ENCODE assay signal across 11 mouse cellular contexts in the genomic region with DNA sequence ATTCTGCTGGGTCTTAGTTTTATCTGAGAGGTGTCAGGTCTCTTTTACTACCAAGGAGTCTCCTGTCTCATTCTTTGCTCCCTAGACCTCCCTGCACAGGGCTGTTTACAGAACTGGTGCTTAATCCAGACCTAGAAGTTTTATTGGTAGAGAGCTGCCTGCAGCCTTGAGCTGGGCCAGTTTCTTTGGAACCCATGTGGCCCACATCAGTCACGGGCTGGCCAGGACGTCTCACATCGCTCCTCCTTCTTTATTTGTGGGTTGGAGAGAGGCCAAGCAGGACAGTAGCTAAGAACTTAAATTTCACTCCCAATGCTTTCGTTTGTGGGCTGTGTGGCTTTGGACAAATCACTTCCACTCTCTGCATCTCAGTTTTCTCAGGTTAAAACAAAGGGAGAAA. TPM values are rescaled to one million over a fixed set of nuclear protein-coding genes. Genes with fewer than 3 reads are reported as not detected.
A peak's percentile ranks its signal among the peaks of the same experiment; 100 is the strongest.
DNase-seq lines count a peak whose midpoint lies in the region; ATAC-seq and TF ChIP-seq lines count a peak whose summit lies in the region.
"Had no signal": no experiment of that assay in that cellular context is flagged by ENCODE, and none has a peak within 500 bp of the region (broad histone marks: within the 10 kb centered on the region; RNA-seq: fewer than 3 reads in every experiment).

No protein-coding gene starts in this region.

- no peaks in the 10 kb centered on the region for H3K36me3 ChIP-seq in lung, embryonic 16.5 days (ENCODE audit: control insufficient read depth, insufficient read depth, low read length)
- H3K36me3 ChIP-seq in embryonic facial prominence, embryonic 10.5 days (replicated peaks) = no peaks in the 10 kb centered on the region
- no peaks in the 10 kb centered on the region for H3K36me3 ChIP-seq in stomach, postnatal 0 days (ENCODE audit: control insufficient read depth, insufficient read depth, low read length)
- no peaks in the 10 kb centered on the region for H3K36me3 ChIP-seq in midbrain, embryonic 10.5 days
- H3K36me3 ChIP-seq: heart, embryonic 10.5 days; hindbrain, embryonic 15.5 days had no signal

- peak overlapping the region; percentile 66 for H3K27ac ChIP-seq in gastrocnemius, adult 2 months
- peak overlapping the region; percentile 64 for H3K27ac ChIP-seq in lung, embryonic 16.5 days (ENCODE audit: low read length)
- peak overlapping the region; percentile 12; the same call in 1 of the 2 replicates for H3K27ac ChIP-seq in embryonic facial prominence, embryonic 10.5 days (replicated peaks)
- 0 out of 2 replicates have a peak overlapping the region, but pooled peaks have one; percentile 13 for H3K27ac ChIP-seq in stomach, postnatal 0 days (replicated peaks)
- no peak overlapping the region for H3K27ac ChIP-seq in midbrain, embryonic 10.5 days (replicated peaks)
- H3K27ac ChIP-seq: heart, embryonic 10.5 days; hindbrain, embryonic 15.5 days had no signal

- intact Hi-C loops in gastrocnemius, adult 2 months (cut with DNase I) = no loop called here

- TF ChIP-seq EP300 in stomach, postnatal 0 days (optimal IDR thresholded peaks at IDR 0.05) = no peak

- no peak overlapping the region for H3K4me3 ChIP-seq in gastrocnemius, adult 2 months
- H3K4me3 ChIP-seq in lung, embryonic 16.5 days (ENCODE audit: low read length) = no peak overlapping the region
- no peak overlapping the region for H3K4me3 ChIP-seq in embryonic facial prominence, embryonic 10.5 days
- H3K4me3 ChIP-seq in stomach, postnatal 0 days (ENCODE audit: low read depth, low read length) = no peak overlapping the region
- H3K4me3 ChIP-seq in midbrain, embryonic 10.5 days = no peak overlapping the region
- H3K4me3 ChIP-seq: heart, embryonic 10.5 days; hindbrain, embryonic 15.5 days had no signal

- DNase-seq in gastrocnemius, adult 2 months = no peak
- DNase-seq in gastrocnemius, postnatal 4 days (ENCODE audit: low spot score in 2 of 2) = no peak
- DNase-seq in lung, postnatal 14 days = no peak
- DNase-seq in embryonic facial prominence, embryonic 10.5 days (ENCODE audit: low spot score) = peak; percentile 39
- DNase-seq in stomach, postnatal 0 days (ENCODE audit: low spot score) = no peak
- no peak for DNase-seq in left cerebral cortex, adult 9 months (ENCODE audit: low spot score in 2 of 2)
- DNase-seq in midbrain, embryonic 10.5 days (ENCODE audit: low spot score) = no peak

- peaks cover 21% of the 10 kb centered on the region for H3K4me1 ChIP-seq in lung, embryonic 16.5 days (replicated peaks; ENCODE audit: control insufficient read depth, insufficient read depth, low read length)
- H3K4me1 ChIP-seq in embryonic facial prominence, embryonic 10.5 days = peaks cover 21% of the 10 kb centered on the region
- H3K4me1 ChIP-seq in stomach, postnatal 0 days (replicated peaks; ENCODE audit: control insufficient read depth, insufficient read depth) = peaks cover 3% of the 10 kb centered on the region; the same call in 1 of the 2 replicates
- peaks cover 11% of the 10 kb centered on the region for H3K4me1 ChIP-seq in midbrain, embryonic 10.5 days

- 10% methylated on average over 4 of the region's 4 CpGs for WGBS in lung, embryonic 16.5 days
- 40% methylated on average over 4 of the region's 4 CpGs for WGBS in embryonic facial prominence, embryonic 10.5 days
- 22% methylated on average over 4 of the region's 4 CpGs for WGBS in stomach, postnatal 0 days
- WGBS in midbrain, embryonic 10.5 days = 58% methylated on average over 4 of the region's 4 CpGs

- H3K27me3 ChIP-seq in lung, embryonic 16.5 days (ENCODE audit: control insufficient read depth, insufficient read depth, low read depth, low read length) = no peaks in the 10 kb centered on the region
- H3K27me3 ChIP-seq in embryonic facial prominence, embryonic 10.5 days (replicated peaks; ENCODE audit: low read depth, poor library complexity, severe bottlenecking) = 0 out of 2 replicates have a peak, but pooled peaks cover 13% of the 10 kb centered on the region
- H3K27me3 ChIP-seq in stomach, postnatal 0 days (ENCODE audit: control insufficient read depth, insufficient read depth, low read length) = no peaks in the 10 kb centered on the region
- no peaks in the 10 kb centered on the region for H3K27me3 ChIP-seq in midbrain, embryonic 10.5 days (ENCODE audit: low read depth, poor library complexity, severe bottlenecking)
- H3K27me3 ChIP-seq: hindbrain, embryonic 15.5 days had no signal

- H3K9me3 ChIP-seq in lung, embryonic 16.5 days (ENCODE audit: control insufficient read depth, low read length) = no peaks in the 10 kb centered on the region
- no peaks in the 10 kb centered on the region for H3K9me3 ChIP-seq in embryonic facial prominence, embryonic 10.5 days
- no peaks in the 10 kb centered on the region for H3K9me3 ChIP-seq in stomach, postnatal 0 days (ENCODE audit: control insufficient read depth, low read length)
- no peaks in the 10 kb centered on the region for H3K9me3 ChIP-seq in midbrain, embryonic 10.5 days (replicated peaks)
- H3K9me3 ChIP-seq: heart, embryonic 10.5 days; hindbrain, embryonic 15.5 days had no signal

- H3K9ac ChIP-seq in lung, embryonic 16.5 days (ENCODE audit: low read length) = peak overlapping the region; percentile 4; the same call in 1 of the 2 replicates
- H3K9ac ChIP-seq in stomach, postnatal 0 days (ENCODE audit: low read length) = no peak overlapping the region
- H3K9ac ChIP-seq: hindbrain, embryonic 15.5 days had no signal

- H3K4me2 ChIP-seq in lung, embryonic 16.5 days (ENCODE audit: low read depth, low read length) = no peak overlapping the region
- H3K4me2 ChIP-seq in stomach, postnatal 0 days (replicated peaks; ENCODE audit: low read depth) = no peak overlapping the region
- H3K4me2 ChIP-seq: hindbrain, embryonic 15.5 days had no signal

- peak; percentile 18; the same call in 1 of the 2 replicates for ATAC-seq in lung, embryonic 16.5 days (ENCODE audit: low read depth)
- no peak for ATAC-seq in stomach, postnatal 0 days (ENCODE audit: low FRiP score, low TSS enrichment)
- ATAC-seq: CD4-positive, CD25-positive, alpha-beta regulatory T cell, adult 4 months had no signal

- TF ChIP-seq CTCF in gastrocnemius, adult 2 months (IDR thresholded peaks at IDR 0.05) = no peak
- TF ChIP-seq CTCF in stomach, postnatal 0 days (IDR thresholded peaks at IDR 0.05; ENCODE audit: low read depth) = no peak

RNA-seq across cellular contexts. Expression of gene Epb41l1, which starts 9.6 kb away (rescaled TPM):
- total RNA-seq in gastrocnemius, adult 2 months (2021) = 1 to 10 TPM; 3.8 to 4.6 TPM
- total RNA-seq in gastrocnemius, postnatal 4 days (2021) = 10 to 100 TPM; 27.9 to 30.1 TPM
- polyA plus RNA-seq in lung, embryonic 16.5 days (2015; fragmentation: Nextera tagmentation; extraction: Ambion mirVana) = 2.1 and 2.2 TPM in 2 replicates
- polyA plus RNA-seq in embryonic facial prominence, embryonic 10.5 days (2016; fragmentation: Nextera tagmentation; extraction: Ambion mirVana) = 1.2 and 1.6 TPM in 2 replicates
- 1.7 and 1.8 TPM in 2 replicates for polyA plus RNA-seq in stomach, postnatal 0 days (2015; fragmentation: Nextera tagmentation; extraction: Ambion mirVana)
- 1.3 and 1.8 TPM in 2 replicates for polyA plus RNA-seq in midbrain, embryonic 10.5 days (2016; fragmentation: Nextera tagmentation; extraction: Ambion mirVana)
